Mouse (Mus musculus) layer of hippocampus, adult 18-20 months (tissue): Measurements from ENCODE around the gene Ecm2. TPM values are rescaled to one million over a fixed set of nuclear protein-coding genes. Genes with fewer than 3 reads are reported as not detected.

Source experiments
- total RNA-seq, 2 experiments: library from RNA; stranded (reverse); gene quantifications; 2 replicates each; pipeline ENCODE4 v1.2.3; 2021

Gene Ecm2
- total RNA-seq, 2 experiments from 2014 or later = 6.5 to 8.0 TPM

Other genes starting within 250 kb of the Ecm2 start
- gene Fgd3, start 184.5 kb upstream of the Ecm2 start, total RNA-seq = 1 to 10 TPM; 6.1 to 6.5 TPM
- gene Bicd2, start 163.2 kb upstream of the Ecm2 start, total RNA-seq = 10 to 100 TPM; 53.4 to 54.2 TPM
- 10 to 100 TPM; 33.5 to 37.1 TPM for gene Ippk, start 83.6 kb upstream of the Ecm2 start, total RNA-seq
- gene Tes3-ps, start 11.5 kb upstream of the Ecm2 start, total RNA-seq = 1 to 10 TPM; 1.4 to 1.5 TPM
- under 1 TPM; 0.62 to 0.91 TPM for gene Aspn, start 39.6 kb downstream of the Ecm2 start, total RNA-seq
- gene Omd, start 77.7 kb downstream of the Ecm2 start, total RNA-seq = under 1 TPM; 0.28 to 0.42 TPM
- 1 to 10 TPM; 5.9 to 6.5 TPM for gene Ogn, start 103.2 kb downstream of the Ecm2 start, total RNA-seq
- 1 to 10 TPM in 1 of 2 experiments, under 1 TPM in 1; 0.52 to 1.3 TPM for gene Cenpp, start 148.0 kb downstream of the Ecm2 start, total RNA-seq
- 10 to 100 TPM; 24.1 to 28.8 TPM for gene Nol8, start 148.3 kb downstream of the Ecm2 start, total RNA-seq
- 10 to 100 TPM; 56.8 to 61.2 TPM for gene Iars, start 177.3 kb downstream of the Ecm2 start, total RNA-seq